Mouse (Mus musculus): Measurements from ENCODE around the gene Cpne4. TPM values are rescaled to one million over a fixed set of nuclear protein-coding genes. Genes with fewer than 3 reads are reported as not detected.

Gene Cpne4
- 0.06 and 0.14 TPM in 2 replicates for polyA plus RNA-seq (2015; fragmentation: Nextera tagmentation; extraction: Ambion mirVana)

DNA sequence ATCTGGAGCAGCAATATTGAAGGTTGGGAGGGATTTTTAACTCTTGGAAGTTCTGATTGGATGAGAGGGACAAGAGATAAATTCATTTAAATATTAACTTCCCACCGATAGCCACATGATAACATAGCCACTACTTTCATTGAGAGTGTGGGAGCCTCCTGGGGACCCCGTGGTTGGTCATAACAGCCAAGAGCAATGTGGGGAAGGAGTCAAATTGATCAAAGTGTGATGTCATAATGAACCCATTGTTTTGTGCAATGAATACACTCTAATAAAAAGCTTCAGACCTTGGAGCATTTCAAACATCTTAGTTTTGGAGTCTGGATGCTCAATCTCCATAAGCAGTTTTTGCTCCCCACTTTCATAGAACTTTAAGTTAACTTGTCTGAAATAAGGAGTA, at the start of gene Cpne4:
Gene Cpne4 (plus strand): TSS at position 301 of the 400 bp plus-strand sequence.
- Histone ChIP-seq H3K9ac (no peak within 1 kb of the TSS), H3K4me1 (replicated peaks) (no peaks in the 10 kb centered on the region), H3K36me3 (no peaks in the 10 kb centered on the region), H3K4me3 (no peak within 1 kb of the TSS), H3K27me3 (no peaks in the 10 kb centered on the region), H3K4me2 (no peak within 1 kb of the TSS), H3K27ac (no peak within 1 kb of the TSS), H3K9me3 (replicated peaks) (no peaks in the 10 kb centered on the region)
- ATAC-seq (replicated peaks; ENCODE audit: insufficient number of reproducible peaks, insufficient read depth, low FRiP score, low read depth), result no peak
- WGBS, result 66% methylated on average over 2 of the region's 2 CpGs

- H3K4me3 ChIP-seq, result no peak overlapping the region
- ATAC-seq (replicated peaks; ENCODE audit: insufficient number of reproducible peaks, insufficient read depth, low FRiP score, low read depth), result no peak
- no peaks in the 10 kb centered on the region for H3K9me3 ChIP-seq (replicated peaks)
- no peaks in the 10 kb centered on the region for H3K4me1 ChIP-seq (replicated peaks)
- H3K36me3 ChIP-seq, result no peaks in the 10 kb centered on the region
- no peaks in the 10 kb centered on the region for H3K27me3 ChIP-seq
- H3K4me2 ChIP-seq, result no peak overlapping the region
- H3K27ac ChIP-seq, result no peak overlapping the region
- H3K9ac ChIP-seq, result no peak overlapping the region
- 75% methylated on average over 6 of the region's 6 CpGs for WGBS
Measured at GRCm38 (mm10) chr9:104515187-104515586, 31.9 kb upstream of the Cpne4 start.

- WGBS, result 48% methylated on average over 6 of the region's 6 CpGs
- Histone ChIP-seq H3K36me3 (no peaks in the 10 kb centered on the region), H3K4me2 (no peak overlapping the region), H3K27ac (no peak overlapping the region), H3K4me3 (no peak overlapping the region), H3K9me3 (replicated peaks) (no peaks in the 10 kb centered on the region), H3K4me1 (replicated peaks) (no peaks in the 10 kb centered on the region), H3K9ac (no peak overlapping the region), H3K27me3 (no peaks in the 10 kb centered on the region)
- no peak for ATAC-seq (replicated peaks; ENCODE audit: insufficient number of reproducible peaks, insufficient read depth, low FRiP score, low read depth)
Measured at GRCm38 (mm10) chr9:104535508-104535907, 11.6 kb upstream of the Cpne4 start.

DNA sequence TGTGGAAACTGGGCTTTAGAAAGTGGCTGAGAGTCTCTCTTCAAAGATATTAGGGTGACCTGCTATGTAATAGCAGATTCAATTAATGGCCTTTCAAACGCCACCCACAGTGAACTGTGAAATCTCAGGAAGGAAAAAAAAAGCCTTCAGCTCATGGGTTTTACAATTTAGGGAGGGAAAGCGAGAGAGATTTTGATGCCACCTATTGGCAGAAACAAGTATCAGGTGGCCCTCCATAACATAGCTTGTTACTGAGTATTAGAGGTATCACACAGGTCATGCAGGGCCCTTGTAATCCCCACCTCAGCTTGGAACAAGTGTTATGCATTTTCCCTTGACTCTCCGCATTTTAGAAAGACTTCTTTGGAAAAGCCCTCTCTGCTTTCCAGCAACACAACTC, 18.7 kb downstream of the Cpne4 start:
- no peak for ATAC-seq (replicated peaks; ENCODE audit: insufficient number of reproducible peaks, insufficient read depth, low FRiP score, low read depth)
- Histone ChIP-seq H3K4me1 (replicated peaks) (no peaks in the 10 kb centered on the region), H3K9ac (no peak overlapping the region), H3K4me2 (no peak overlapping the region), H3K27me3 (peaks cover 21% of the 10 kb centered on the region), H3K9me3 (replicated peaks) (no peaks in the 10 kb centered on the region), H3K27ac (no peak overlapping the region), H3K36me3 (no peaks in the 10 kb centered on the region), H3K4me3 (no peak overlapping the region)
- 29% methylated on average over 3 of the region's 3 CpGs for WGBS

DNA sequence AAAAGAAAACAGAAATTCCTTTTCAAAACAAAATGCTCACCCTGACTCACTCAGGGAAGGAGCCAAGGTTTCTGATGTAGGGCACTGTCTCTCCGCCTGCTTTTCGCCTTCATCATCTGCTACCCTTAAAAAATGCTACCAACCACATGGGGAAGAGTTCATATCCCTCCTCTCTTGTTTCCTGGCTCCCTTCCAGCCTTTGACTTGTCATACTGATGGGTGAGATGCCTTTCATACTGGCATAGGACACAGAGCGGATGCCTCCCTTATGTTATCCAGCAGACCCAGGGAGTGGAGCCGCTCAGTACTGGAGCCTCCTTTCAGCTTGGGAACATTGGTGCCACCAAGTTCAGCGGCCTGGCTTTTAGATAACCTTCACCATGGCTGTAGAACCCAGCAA, 19.4 kb downstream of the Cpne4 start:
- Histone ChIP-seq H3K4me1 (replicated peaks) (no peaks in the 10 kb centered on the region), H3K4me3 (no peak overlapping the region), H3K27ac (no peak overlapping the region), H3K4me2 (no peak overlapping the region), H3K27me3 (peaks cover 23% of the 10 kb centered on the region), H3K9me3 (replicated peaks) (no peaks in the 10 kb centered on the region), H3K9ac (no peak overlapping the region), H3K36me3 (no peaks in the 10 kb centered on the region)
- 71% methylated on average over 5 of the region's 5 CpGs for WGBS
- ATAC-seq (replicated peaks; ENCODE audit: insufficient number of reproducible peaks, insufficient read depth, low FRiP score, low read depth), result no peak

GRCm38 (mm10) chr9:104567096-104567495, 20.0 kb downstream of the Cpne4 start:
- Histone ChIP-seq H3K4me2 (no peak overlapping the region), H3K36me3 (no peaks in the 10 kb centered on the region), H3K9ac (no peak overlapping the region), H3K4me1 (replicated peaks) (no peaks in the 10 kb centered on the region), H3K27me3 (peaks cover 25% of the 10 kb centered on the region), H3K4me3 (no peak overlapping the region), H3K9me3 (replicated peaks) (no peaks in the 10 kb centered on the region), H3K27ac (no peak overlapping the region)
- WGBS, result 62% methylated on average over 7 of the region's 7 CpGs
- ATAC-seq (replicated peaks; ENCODE audit: insufficient number of reproducible peaks, insufficient read depth, low FRiP score, low read depth), result no peak

GRCm38 (mm10) chr9:104569480-104570167, 22.5 kb downstream of the Cpne4 start:
- no peak for ATAC-seq (replicated peaks; ENCODE audit: insufficient number of reproducible peaks, insufficient read depth, low FRiP score, low read depth)
- Histone ChIP-seq H3K27ac (no peak overlapping the region), H3K27me3 (peaks cover 28% of the 10 kb centered on the region), H3K36me3 (no peaks in the 10 kb centered on the region), H3K4me1 (replicated peaks) (no peaks in the 10 kb centered on the region), H3K4me3 (no peak overlapping the region), H3K9ac (no peak overlapping the region), H3K4me2 (no peak overlapping the region), H3K9me3 (replicated peaks) (no peaks in the 10 kb centered on the region)
- WGBS, result under 1% methylated on average over 25 of the region's 25 CpGs

- no peaks in the 10 kb centered on the region for H3K36me3 ChIP-seq
- no peaks in the 10 kb centered on the region for H3K9me3 ChIP-seq (replicated peaks)
- no peaks in the 10 kb centered on the region for H3K4me1 ChIP-seq (replicated peaks)
- ATAC-seq (replicated peaks; ENCODE audit: insufficient number of reproducible peaks, insufficient read depth, low FRiP score, low read depth), result no peak
- H3K4me3 ChIP-seq, result no peak overlapping the region
- H3K4me2 ChIP-seq, result no peak overlapping the region
- H3K9ac ChIP-seq, result no peak overlapping the region
- WGBS, result 66% methylated on average over 6 of the region's 6 CpGs
- H3K27me3 ChIP-seq, result peaks cover 28% of the 10 kb centered on the region
- H3K27ac ChIP-seq, result no peak overlapping the region
Measured at GRCm38 (mm10) chr9:104572856-104573255, 25.8 kb downstream of the Cpne4 start.

DNA sequence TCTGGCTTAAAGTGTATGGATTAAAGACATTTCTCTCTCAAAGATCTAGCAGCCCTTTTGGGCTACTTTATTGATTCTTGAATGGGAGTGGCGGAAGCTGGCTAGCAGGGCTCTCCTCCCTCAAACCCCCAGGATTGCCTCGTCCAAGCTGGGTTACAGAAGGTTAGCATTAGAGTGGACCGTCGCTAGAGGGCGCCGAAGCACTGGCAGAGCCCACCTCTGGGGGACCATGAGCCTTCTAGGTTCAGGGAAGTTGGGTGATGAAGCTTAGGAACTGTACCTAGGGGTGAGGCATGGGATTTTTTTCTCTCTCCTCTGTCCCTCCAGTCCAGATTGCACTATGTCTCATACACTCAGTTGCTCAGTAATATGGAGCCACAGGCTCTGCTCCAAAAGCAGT, 27.4 kb downstream of the Cpne4 start:
- Histone ChIP-seq H3K4me1 (replicated peaks) (no peaks in the 10 kb centered on the region), H3K4me3 (no peak overlapping the region), H3K36me3 (no peaks in the 10 kb centered on the region), H3K9me3 (replicated peaks) (no peaks in the 10 kb centered on the region), H3K27me3 (peaks cover 20% of the 10 kb centered on the region), H3K27ac (no peak overlapping the region), H3K9ac (no peak overlapping the region), H3K4me2 (no peak overlapping the region)
- ATAC-seq (replicated peaks; ENCODE audit: insufficient number of reproducible peaks, insufficient read depth, low FRiP score, low read depth), result no peak
- WGBS, result 4% methylated on average over 6 of the region's 6 CpGs

DNA sequence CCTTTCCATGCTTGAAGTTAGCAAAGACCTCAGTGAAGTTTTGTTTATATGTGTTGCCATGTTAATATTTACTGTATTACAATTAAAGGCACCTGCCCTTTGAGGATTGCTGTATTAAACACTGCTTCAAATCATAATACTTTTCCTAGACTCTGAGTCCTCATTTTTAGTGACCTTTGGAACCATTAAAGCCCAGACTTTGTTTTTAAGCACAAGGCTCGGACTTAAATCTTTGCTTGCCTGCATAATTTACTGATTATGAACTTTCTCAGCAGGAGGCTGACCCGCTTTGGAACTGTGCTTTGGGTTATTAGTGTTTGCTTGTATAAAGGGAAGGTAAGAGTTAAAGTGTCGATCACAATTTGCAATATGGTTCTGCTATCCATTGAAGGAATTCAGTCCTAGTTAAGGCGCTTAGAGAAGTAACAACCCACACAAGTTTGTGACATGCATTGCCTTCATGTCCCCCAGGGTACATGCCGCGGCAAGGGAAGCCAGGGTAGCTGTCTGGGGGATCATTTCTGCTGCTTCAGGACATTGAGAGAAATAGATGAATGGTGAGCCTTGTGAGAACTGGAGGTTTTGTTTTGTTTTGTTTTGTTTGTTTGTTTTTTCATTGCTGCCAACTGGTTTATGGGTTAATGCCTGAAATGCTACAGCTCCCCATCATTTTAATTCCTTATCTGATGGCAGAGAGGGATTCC, 35.0 kb downstream of the Cpne4 start:
- ATAC-seq (replicated peaks; ENCODE audit: insufficient number of reproducible peaks, insufficient read depth, low FRiP score, low read depth), result no peak
- WGBS, result 63% methylated on average over 6 of the region's 6 CpGs

DNA sequence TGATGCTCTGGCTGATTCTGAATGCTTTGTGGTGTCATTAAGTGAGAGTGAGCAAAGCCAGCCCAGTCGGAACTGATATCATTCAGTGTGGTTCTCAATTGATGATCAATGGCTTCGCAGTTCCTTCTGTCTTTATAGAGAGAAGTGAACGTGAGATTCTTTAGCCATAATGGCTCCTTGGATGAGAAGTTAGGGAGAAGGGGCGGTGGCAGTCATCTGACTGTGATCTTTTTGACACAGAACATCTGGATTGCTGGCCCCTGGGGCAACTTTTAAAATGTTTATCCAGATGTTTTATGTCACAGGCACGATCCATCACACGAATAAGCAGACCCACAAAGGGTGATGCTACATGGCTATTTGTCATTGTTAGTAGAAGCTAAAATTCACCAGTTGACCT, 35.6 kb downstream of the Cpne4 start:
- no peaks in the 10 kb centered on the region for H3K27me3 ChIP-seq
- 40% methylated on average over 6 of the region's 6 CpGs for WGBS
- H3K4me1 ChIP-seq (replicated peaks), result no peaks in the 10 kb centered on the region
- H3K9ac ChIP-seq, result no peak overlapping the region
- no peak overlapping the region for H3K27ac ChIP-seq
- H3K4me2 ChIP-seq, result no peak overlapping the region
- no peak overlapping the region for H3K4me3 ChIP-seq
- ATAC-seq (replicated peaks; ENCODE audit: insufficient number of reproducible peaks, insufficient read depth, low FRiP score, low read depth), result no peak
- no peaks in the 10 kb centered on the region for H3K36me3 ChIP-seq
- H3K9me3 ChIP-seq (replicated peaks), result no peaks in the 10 kb centered on the region

More for the DNA sequence above, 35.0 kb downstream of the Cpne4 start:
- Histone ChIP-seq H3K4me3 (no peak overlapping the region), H3K36me3 (no peaks in the 10 kb centered on the region), H3K4me1 (replicated peaks) (no peaks in the 10 kb centered on the region), H3K27me3 (no peaks in the 10 kb centered on the region), H3K4me2 (no peak overlapping the region), H3K9ac (no peak overlapping the region), H3K27ac (no peak overlapping the region), H3K9me3 (replicated peaks) (no peaks in the 10 kb centered on the region)

GRCm38 (mm10) chr9:104594550-104594949, 47.5 kb downstream of the Cpne4 start:
- Histone ChIP-seq H3K36me3 (no peaks in the 10 kb centered on the region), H3K9me3 (replicated peaks) (peaks cover 6% of the 10 kb centered on the region; the same call in 1 of the 2 replicates), H3K4me3 (no peak overlapping the region), H3K4me2 (no peak overlapping the region), H3K9ac (no peak overlapping the region), H3K27me3 (no peaks in the 10 kb centered on the region), H3K4me1 (replicated peaks) (no peaks in the 10 kb centered on the region; the same call in 1 of the 2 replicates), H3K27ac (no peak overlapping the region)
- WGBS, result 23% methylated on average over 5 of the region's 5 CpGs
- ATAC-seq (replicated peaks; ENCODE audit: insufficient number of reproducible peaks, insufficient read depth, low FRiP score, low read depth), result 0 out of 2 replicates have a peak, but pooled peaks have one; percentile 10

Measured in heart, embryonic 15.5 days (tissue).